13 mouse cellular contexts compared by ENCODE assay signal in genomic region chr10:8114530-8114929, GRCm38 (mm10).
"Had no signal": no experiment of that assay in that cellular context is flagged by ENCODE, and none has a peak within 500 bp of the region (broad histone marks: within the 10 kb centered on the region; RNA-seq: fewer than 3 reads in every experiment).

No protein-coding gene starts in this region.

- H3K36me3 ChIP-seq: limb, embryonic 10.5 days; liver, embryonic 15.5 days; midbrain, embryonic 13.5 days had no signal

- H3K4me1 ChIP-seq: limb, embryonic 10.5 days; liver, embryonic 15.5 days; midbrain, embryonic 13.5 days had no signal

- H3K27ac ChIP-seq: left cerebral cortex, adult 2 months; limb, embryonic 10.5 days; liver, embryonic 15.5 days; midbrain, embryonic 13.5 days had no signal

- H3K4me3 ChIP-seq: left cerebral cortex, adult 2 months; limb, embryonic 10.5 days; liver, embryonic 15.5 days; midbrain, embryonic 13.5 days had no signal

- H3K9me3 ChIP-seq: limb, embryonic 10.5 days; liver, embryonic 15.5 days; midbrain, embryonic 13.5 days had no signal

- DNase-seq: kidney, postnatal 25 days; lung, adult 2 months; lung, postnatal 36 days; right cerebral cortex, postnatal 4 days; spleen, adult 18-20 months; thymus, adult 2 months; thymus, postnatal 36 days had no signal

- H3K27me3 ChIP-seq: liver, embryonic 15.5 days; midbrain, embryonic 13.5 days had no signal

- ATAC-seq: lung, postnatal 0 days; midbrain, embryonic 13.5 days had no signal

- H3K9ac ChIP-seq: liver, embryonic 15.5 days; midbrain, embryonic 13.5 days had no signal

- H3K4me2 ChIP-seq: liver, embryonic 11.5 days; liver, embryonic 15.5 days; midbrain, embryonic 13.5 days had no signal
